In the genomic region with DNA sequence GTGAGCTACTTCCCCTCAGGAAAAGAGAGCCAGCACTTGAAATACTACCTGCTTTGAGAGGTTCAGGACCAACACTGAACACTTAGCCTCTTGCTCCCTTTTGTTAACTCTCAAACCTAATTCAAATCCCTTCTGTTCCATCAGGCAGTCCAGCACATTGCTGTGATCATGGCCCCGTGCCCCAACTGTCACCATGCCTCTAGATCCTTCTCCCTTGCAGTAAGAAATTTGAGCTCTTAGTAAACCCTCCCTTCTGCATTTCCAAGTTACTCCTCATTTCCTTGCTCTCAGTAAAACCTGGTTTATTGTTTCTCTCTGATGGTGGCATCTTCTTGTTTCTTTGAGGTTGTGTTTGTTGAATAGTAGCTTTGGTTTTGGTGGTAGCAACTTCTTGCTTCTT, we compare ENCODE assay signal across 17 mouse cellular contexts.
"Had no signal": no experiment of that assay in that cellular context is flagged by ENCODE, and none has a peak within 500 bp of the region (broad histone marks: within the 10 kb centered on the region; RNA-seq: fewer than 3 reads in every experiment).

No protein-coding gene starts in this region.

- H3K4me1 ChIP-seq: lung, embryonic 15.5 days; megakaryocyte, embryonic 14.5 days; midbrain, embryonic 15.5 days; neural tube, embryonic 12.5 days; stomach, embryonic 15.5 days had no signal

- H3K4me3 ChIP-seq: lung, embryonic 15.5 days; megakaryocyte, embryonic 14.5 days; midbrain, embryonic 13.5 days; midbrain, embryonic 15.5 days; neural tube, embryonic 12.5 days; stomach, embryonic 15.5 days had no signal

- H3K9ac ChIP-seq: liver, postnatal 0 days; lung, embryonic 15.5 days; midbrain, embryonic 13.5 days; midbrain, embryonic 15.5 days; neural tube, embryonic 12.5 days; stomach, embryonic 15.5 days had no signal

- H3K9me3 ChIP-seq: lung, embryonic 15.5 days; midbrain, embryonic 13.5 days; midbrain, embryonic 15.5 days; neural tube, embryonic 12.5 days; stomach, embryonic 15.5 days had no signal

- H3K36me3 ChIP-seq: lung, embryonic 15.5 days; neural tube, embryonic 12.5 days; stomach, embryonic 15.5 days had no signal

- H3K4me2 ChIP-seq: lung, embryonic 15.5 days; midbrain, embryonic 13.5 days; midbrain, embryonic 15.5 days; neural tube, embryonic 12.5 days; stomach, embryonic 15.5 days had no signal

- H3K27me3 ChIP-seq: lung, embryonic 15.5 days; megakaryocyte, embryonic 14.5 days; midbrain, embryonic 13.5 days; midbrain, embryonic 15.5 days; neural tube, embryonic 12.5 days; stomach, embryonic 15.5 days had no signal

- H3K27ac ChIP-seq: lung, embryonic 15.5 days; macrophage; midbrain, embryonic 13.5 days; midbrain, embryonic 15.5 days; neural tube, embryonic 12.5 days; stomach, embryonic 15.5 days; stomach, postnatal 0 days had no signal

- ATAC-seq: liver, postnatal 0 days; lung, postnatal 0 days; midbrain, embryonic 13.5 days; midbrain, embryonic 15.5 days had no signal

- DNase-seq: liver, postnatal 0 days; lung, adult 2 months; lung, postnatal 14 days; lung, postnatal 36 days; right cerebral cortex, postnatal 14 days; thymus, adult 2 months; thymus, postnatal 25 days; thymus, postnatal 4 days had no signal
